Mouse (Mus musculus) ES-E14 (cell line): ENCODE data around the gene Slc25a19. TPM values are rescaled to one million over a fixed set of nuclear protein-coding genes. Genes with fewer than 3 reads are reported as not detected.

Experiments used
- DNase-seq: peaks from one replicate; pipeline ENCODE4 v3.0.0-alpha.2; 2013; ENCODE audit warnings: low read depth, low spot score
- H3K27ac ChIP-seq: 2 replicates; pipeline ENCODE4 v1.5.1; 2012; ENCODE audit warnings: low read depth, mild to moderate bottlenecking, low read length, moderate library complexity, mixed read lengths; ENCODE audit not compliant: poor library complexity, insufficient read depth, severe bottlenecking
- H3K36me3 ChIP-seq: 2 replicates; pipeline ENCODE4 v1.6.1; 2012; ENCODE audit warnings: mild to moderate bottlenecking, low read length, moderate library complexity, mixed read lengths; ENCODE audit not compliant: control insufficient read depth, poor library complexity, insufficient read depth, severe bottlenecking
- H3K4me1 ChIP-seq, 2 experiments: fragments of 150-350 bp in 1 of 2; sonication (generic) in 1 of 2; 2 replicates each; pipeline ENCODE4 v1.6.1; 2012; ENCODE audit warnings: low read length in 2 of 2, mild to moderate bottlenecking in 1 of 2, mixed read lengths in 1 of 2; ENCODE audit not compliant: control insufficient read depth in 2 of 2, insufficient read depth in 2 of 2, poor library complexity in 1 of 2
- H3K4me3 ChIP-seq, 2 experiments: fragments of 150-350 bp in 1 of 2; sonication (generic) in 1 of 2; 2 replicates each; pipeline ENCODE4 v1.5.1; 2012; ENCODE audit warnings: low read length in 2 of 2, low read depth in 1 of 2, mild to moderate bottlenecking in 1 of 2, mixed read lengths in 1 of 2; ENCODE audit not compliant: insufficient read depth in 1 of 2, poor library complexity in 1 of 2, severe bottlenecking in 1 of 2
- H3K9ac ChIP-seq: 2 replicates; pipeline ENCODE4 v1.6.1; 2012; ENCODE audit warnings: low read depth, mild to moderate bottlenecking, low read length, mixed read lengths; ENCODE audit not compliant: poor library complexity, insufficient read depth, severe bottlenecking
- H3K9me3 ChIP-seq: fragments of 150-350 bp; sonication (generic); 2 replicates; pipeline ENCODE4 v1.6.1; 2012; ENCODE audit warnings: low read depth, mild to moderate bottlenecking, low read length; ENCODE audit not compliant: control insufficient read depth, insufficient read depth
- CHD2 ChIP-seq: IDR thresholded peaks from 2 replicates; pipeline ENCODE4 v1.6.1; 2014; ENCODE audit warnings: mild to moderate bottlenecking, low read depth, low read length, inconsistent platforms
- HCFC1 ChIP-seq: IDR thresholded peaks from 2 replicates; pipeline ENCODE4 v1.6.1; 2012; ENCODE audit warnings: low read length, inconsistent platforms, borderline replicate concordance; ENCODE audit not compliant: insufficient read depth
- MAFK ChIP-seq: IDR thresholded peaks from 2 replicates; pipeline ENCODE4 v1.6.1; 2014; ENCODE audit warnings: mild to moderate bottlenecking, low read depth, low read length, inconsistent platforms; ENCODE audit not compliant: insufficient read depth
- ZC3H11A ChIP-seq: IDR thresholded peaks from 2 replicates; pipeline ENCODE4 v1.6.1; 2012; ENCODE audit warnings: low read depth, mild to moderate bottlenecking, inconsistent platforms, low read length, borderline replicate concordance
- ZNF384 ChIP-seq: IDR thresholded peaks from 2 replicates; pipeline ENCODE4 v1.6.1; 2012; ENCODE audit warnings: low read depth, low read length, inconsistent platforms
- in situ Hi-C, 2 experiments: fragments of 600-800 bp; cut with MboI; formaldehyde crosslinking; loops; one replicate each; pipeline ENCODE4 v1.15.1; 2025; ENCODE audit warnings: low sequenced_read_pairs in 2 of 2, inconsistent platforms in 1 of 2; ENCODE audit not compliant: unreplicated experiment in 2 of 2
- total RNA-seq: library from RNA; depleted of rRNA; stranded (reverse); fragments of 300-350 nt; gene quantifications from 2 replicates; pipeline ENCODE4 v1.2.3, GENCODE M21; 2012

Gene Slc25a19
- total RNA-seq, 1 experiment: 23.6 TPM

DNA sequence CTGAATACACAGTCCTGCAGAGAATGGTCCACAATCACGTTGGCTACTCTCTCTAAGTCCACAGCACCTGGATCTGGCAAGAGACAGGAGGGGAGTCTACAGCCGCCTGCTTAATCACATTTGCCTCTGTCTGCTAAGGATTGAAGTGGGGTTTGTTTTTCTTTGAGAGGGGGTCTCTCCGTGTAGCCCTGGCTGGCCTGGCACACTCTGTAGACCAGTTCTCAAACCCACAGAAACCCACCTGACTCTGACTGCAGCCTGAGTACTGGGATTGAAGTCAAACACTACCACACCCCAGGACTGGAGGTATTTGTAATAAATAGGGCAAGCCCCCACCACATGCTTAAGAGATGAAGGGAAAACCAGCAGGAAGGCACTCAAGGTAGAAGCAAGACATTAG lies 18.5 kb downstream of the Slc25a19 start:
- no peak overlapping the region for H3K27ac ChIP-seq
- H3K4me3 ChIP-seq: peak overlapping the region in 1 of 2 experiments; percentile 23; a peak in 1 of 4 replicates
- H3K4me1 ChIP-seq: peaks cover 7 to 16% of the 10 kb centered on the region in 2 experiments; a peak in 3 of 4 replicates
- in situ Hi-C loops: no loop called here
- no peaks in the 10 kb centered on the region for H3K9me3 ChIP-seq
- no peak for TF ChIP-seq ZNF384
- no peak for TF ChIP-seq HCFC1
- no peak for TF ChIP-seq MAFK
- TF ChIP-seq ZC3H11A: no peak
- no peak for TF ChIP-seq CHD2
- H3K36me3 ChIP-seq: peaks cover 50% of the 10 kb centered on the region
- no peak overlapping the region for H3K9ac ChIP-seq
- no peak for DNase-seq

DNA sequence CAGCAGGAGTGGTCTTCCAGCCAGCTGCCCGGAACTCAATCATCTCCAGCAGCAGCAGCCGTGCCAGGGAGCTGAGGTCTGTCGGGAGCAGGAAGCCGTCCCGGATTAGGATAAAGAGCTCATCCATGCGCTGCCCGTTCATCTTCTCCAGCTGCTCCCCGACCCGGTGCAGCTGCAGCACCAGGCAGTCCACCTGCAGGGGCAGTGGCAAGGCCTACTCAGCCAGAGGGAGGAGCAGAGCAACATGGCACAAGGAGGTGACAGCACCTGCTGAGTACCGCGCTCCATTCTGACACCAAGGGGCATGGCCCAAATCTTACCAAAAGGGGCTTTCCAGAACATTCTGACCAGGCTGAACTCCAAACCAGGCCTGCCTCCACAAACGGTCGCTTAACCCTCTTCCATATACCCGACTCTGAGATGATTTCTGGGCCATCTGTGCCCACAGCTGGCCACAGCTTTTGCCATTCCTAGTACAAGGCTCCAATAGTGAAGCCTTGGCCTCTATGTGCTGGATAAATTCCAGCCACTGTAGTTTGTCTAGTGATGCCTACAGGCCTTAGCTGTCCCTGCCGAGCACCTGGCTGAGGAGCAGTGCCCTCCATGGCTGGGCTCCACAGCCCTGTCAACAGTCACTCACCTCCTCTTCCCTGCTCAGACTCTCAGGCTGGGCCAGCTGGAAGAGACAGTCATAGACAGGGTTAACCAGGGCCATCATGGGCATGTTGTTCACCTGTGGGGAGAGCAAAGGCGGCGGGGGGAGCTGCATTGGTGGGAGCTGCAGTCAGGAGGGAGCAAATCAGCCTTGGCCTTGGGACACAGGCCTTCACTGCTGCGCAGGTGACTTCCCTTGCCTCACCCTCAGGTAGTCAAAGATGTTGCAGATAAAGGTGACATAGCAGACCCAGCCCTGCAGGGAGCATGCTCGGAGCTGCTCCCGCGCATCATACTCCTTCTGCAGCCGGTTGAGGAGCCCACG lies 19.4 kb downstream of the Slc25a19 start:
- Histone ChIP-seq H3K9ac (no peak overlapping the region), H3K4me1 (peaks cover 6 to 8% of the 10 kb centered on the region in 2 experiments; a peak in 3 of 4 replicates), H3K4me3 (peak overlapping the region in 1 of 2 experiments; percentile 23; a peak in 1 of 4 replicates), H3K27ac (no peak overlapping the region), H3K9me3 (no peaks in the 10 kb centered on the region), H3K36me3 (peaks cover 46% of the 10 kb centered on the region)
- DNase-seq: no peak
- no peak for TF ChIP-seq CHD2
- TF ChIP-seq ZC3H11A: no peak
- no peak for TF ChIP-seq MAFK
- no peak for TF ChIP-seq HCFC1
- TF ChIP-seq ZNF384: no peak
- in situ Hi-C loops: no loop called here

DNA sequence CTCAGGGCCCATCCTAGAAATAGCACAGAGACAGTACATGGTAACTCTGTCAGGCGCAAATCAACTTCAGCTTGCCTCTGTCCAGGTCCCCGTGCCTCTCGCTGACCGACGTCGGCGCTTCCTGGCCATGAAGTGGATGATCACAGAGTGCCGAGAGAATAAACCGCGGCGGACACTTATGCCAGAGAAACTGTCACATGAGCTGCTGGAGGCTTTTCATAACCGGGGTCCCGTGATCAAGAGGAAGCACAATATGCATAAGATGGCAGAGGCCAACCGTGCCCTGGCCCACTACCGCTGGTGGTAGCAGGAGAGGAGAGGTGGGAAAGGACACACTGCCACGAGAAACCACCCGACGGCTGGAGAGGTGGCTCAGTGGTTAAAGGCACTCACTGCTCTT lies 21.4 kb downstream of the Slc25a19 start:
- peaks cover 50% of the 10 kb centered on the region for H3K36me3 ChIP-seq

DNA sequence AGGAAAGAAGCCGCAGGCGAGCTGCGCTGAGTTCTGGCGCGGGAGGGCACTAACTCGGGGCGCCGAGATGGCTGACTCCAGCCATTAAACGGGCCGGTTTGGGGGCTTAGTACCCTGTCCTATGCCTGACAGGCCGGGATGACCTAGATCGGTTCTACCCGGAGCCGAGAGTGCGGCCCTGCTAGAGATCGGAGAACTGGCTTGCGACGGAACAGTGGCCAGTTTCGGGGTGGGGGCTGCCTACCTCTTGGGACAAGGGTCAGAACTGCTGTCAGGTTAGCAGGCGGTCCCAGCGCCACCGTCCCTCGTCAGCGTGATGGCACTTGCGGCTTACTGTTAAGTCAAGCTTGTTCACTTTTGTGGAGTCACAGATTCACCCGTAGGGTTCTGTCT lies 23.8 kb downstream of the Slc25a19 start:
- Histone ChIP-seq H3K36me3 (peaks cover 43% of the 10 kb centered on the region), H3K9ac (peak overlapping the region; percentile 98), H3K9me3 (no peaks in the 10 kb centered on the region), H3K27ac (peak overlapping the region; percentile 87), H3K4me1 (peaks cover 2 to 7% of the 10 kb centered on the region in 2 experiments; a peak in 1 of 4 replicates), H3K4me3 (peak overlapping the region; percentile 67 to 91)
- TF ChIP-seq CHD2 (no peak), ZC3H11A (no peak), HCFC1 (no peak)
- DNase-seq: no peak
- in situ Hi-C loops: no loop called here

More for the DNA sequence above, 21.4 kb downstream of the Slc25a19 start:
- TF ChIP-seq CHD2 (no peak), MAFK (no peak), HCFC1 (no peak), ZNF384 (no peak), ZC3H11A (no peak)
- Histone ChIP-seq H3K27ac (no peak overlapping the region), H3K4me1 (peaks cover 2 to 5% of the 10 kb centered on the region in 2 experiments; a peak in 1 of 4 replicates), H3K4me3 (no peak overlapping the region), H3K9ac (no peak overlapping the region), H3K9me3 (no peaks in the 10 kb centered on the region)
- in situ Hi-C loops: no loop called here
- DNase-seq: no peak
